Mouse (Mus musculus) frontal cortex, postnatal 36 days (tissue): ENCODE results near the gene Tmem262.
A peak's percentile ranks its signal among the peaks of the same experiment; 100 is the strongest.

Source experiments
- DNase-seq, 2 experiments: peaks; one replicate each; pipeline ENCODE4 v3.0.0; 2022; ENCODE audit warnings: low spot score in 2 of 2

Tmem262 gene

DNA sequence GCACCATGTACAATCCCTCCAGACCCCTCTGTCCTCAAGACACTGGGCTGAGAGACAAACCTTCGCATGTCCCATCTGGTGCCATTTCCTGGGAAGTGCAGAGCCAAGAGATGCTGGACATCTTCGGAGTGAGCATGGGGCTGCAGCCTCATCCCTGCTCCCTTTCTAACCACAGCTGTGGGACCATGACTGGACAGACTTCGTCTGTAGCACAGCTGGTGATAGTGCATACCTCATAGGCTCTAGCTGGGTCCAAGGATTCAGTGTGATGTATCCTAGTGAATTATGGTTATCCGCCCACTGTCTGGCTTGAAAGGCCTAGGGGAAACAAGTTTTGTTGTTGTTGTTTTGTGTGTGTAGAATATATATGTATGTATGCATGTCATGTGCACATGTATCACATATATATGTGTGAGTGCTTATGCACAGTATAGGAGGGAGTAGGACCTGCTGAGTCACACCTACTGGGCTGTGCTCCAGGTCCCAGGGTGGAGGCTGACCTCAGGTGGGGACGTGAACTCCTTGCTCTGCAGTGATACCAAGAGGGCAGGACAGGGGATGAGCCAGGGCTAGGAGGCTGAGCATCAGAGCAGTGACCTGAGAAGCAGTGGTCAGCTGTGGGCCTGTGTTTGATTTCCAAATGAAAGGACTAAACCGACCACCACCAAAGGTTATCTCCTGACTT is 22.5 kb downstream of the Tmem262 start:
- no peak for DNase-seq

DNA sequence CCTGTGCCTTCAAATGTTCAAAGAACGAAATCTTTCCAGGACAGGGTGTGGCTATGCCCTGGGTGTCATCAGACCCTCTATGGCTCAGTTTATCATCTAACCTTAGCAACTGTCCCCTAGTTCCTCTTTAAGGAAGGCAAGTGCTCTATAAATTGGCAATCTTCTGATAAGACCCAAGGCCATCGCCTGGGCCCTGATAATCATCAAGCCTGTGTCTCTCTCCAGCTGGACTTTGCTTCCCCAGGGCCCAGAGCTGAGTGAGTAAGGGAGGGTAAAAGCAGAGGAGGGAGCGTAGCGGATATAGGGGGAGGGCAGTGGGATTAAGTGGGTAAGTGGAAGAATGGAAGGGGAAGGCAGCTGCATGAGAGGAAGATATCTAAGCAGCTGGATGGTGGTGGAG is 24.6 kb downstream of the Tmem262 start:
- no peak for DNase-seq

DNA sequence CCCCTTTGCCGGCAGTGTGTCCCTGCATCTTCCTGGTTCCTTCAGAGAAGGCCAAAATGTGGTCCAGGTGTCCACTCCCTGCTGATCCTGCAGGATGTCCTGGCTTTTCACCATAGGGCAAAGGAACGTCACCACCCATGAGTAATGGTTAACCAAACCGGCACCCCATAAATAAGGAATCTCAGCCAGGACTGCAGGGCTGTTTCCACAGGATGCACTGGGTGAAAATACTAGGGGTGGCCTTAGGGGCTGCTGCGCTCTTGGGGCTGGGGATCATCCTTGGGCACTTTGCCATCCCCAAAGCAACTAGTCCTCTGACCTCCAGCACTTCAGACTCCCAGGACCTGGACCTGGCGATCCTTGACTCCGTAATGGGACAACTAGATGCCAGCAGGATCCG is 25.8 kb downstream of the Tmem262 start, which contains the start of gene Naaladl1:
Naaladl1 (plus strand) TSS at position 197 of the 400 bp plus-strand sequence.
- DNase-seq: no peak

DNA sequence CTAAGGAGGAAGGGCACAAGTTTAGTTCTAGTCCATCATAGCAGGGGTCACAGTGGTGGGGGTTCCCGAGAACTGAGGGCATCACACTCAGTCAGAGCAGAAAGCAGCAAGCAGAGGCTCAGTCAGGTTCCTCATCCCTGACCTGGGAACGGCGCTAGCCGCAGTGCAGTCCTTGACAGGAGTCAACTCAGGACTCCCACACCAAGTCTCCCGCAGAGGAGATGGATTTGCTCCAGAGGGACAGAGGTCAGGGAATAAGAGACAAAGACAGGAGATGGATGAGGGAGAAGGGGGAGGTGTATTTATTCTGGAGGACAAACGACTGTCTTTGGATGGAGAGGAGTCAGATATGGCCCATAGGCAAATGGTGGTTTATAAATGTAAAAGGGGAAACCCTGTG is 33.3 kb downstream of the Tmem262 start:
- DNase-seq: no peak

DNA sequence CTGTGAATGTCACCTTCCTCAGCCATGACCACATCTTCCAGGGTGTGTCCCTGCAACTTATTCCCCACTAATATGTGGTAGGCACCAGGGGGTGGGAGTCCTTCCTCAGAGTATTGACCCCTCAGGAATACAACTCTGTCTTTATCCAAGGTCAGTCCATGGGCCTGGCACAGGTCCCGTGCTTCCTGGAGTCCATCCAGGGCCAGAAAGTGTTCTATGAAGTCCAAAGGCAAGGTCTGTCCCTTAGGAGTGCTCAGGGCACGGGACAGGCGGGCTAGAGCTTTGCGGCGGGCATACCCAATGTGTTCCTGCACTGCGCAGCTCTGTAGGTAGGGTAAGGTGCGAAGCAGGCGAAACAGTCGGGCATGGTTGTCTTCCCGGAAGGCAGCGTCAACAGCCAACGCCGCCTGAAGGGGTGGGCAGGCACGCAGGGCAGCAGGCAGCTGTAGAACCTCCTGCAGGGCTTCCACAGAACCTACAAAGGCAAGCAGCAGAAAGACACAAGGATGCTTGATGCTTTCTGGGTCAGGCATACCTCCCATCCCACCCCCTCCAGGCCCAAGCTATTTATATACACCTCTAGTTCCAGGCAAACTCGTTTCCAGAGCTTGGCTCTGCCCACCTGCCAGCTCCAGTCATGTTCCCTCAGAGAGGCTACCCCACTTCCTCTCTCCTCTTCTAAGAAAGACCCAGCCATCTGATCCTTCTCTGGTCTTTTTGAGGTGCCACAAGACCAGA is 36.4 kb downstream of the Tmem262 start:
- DNase-seq: no peak

DNA sequence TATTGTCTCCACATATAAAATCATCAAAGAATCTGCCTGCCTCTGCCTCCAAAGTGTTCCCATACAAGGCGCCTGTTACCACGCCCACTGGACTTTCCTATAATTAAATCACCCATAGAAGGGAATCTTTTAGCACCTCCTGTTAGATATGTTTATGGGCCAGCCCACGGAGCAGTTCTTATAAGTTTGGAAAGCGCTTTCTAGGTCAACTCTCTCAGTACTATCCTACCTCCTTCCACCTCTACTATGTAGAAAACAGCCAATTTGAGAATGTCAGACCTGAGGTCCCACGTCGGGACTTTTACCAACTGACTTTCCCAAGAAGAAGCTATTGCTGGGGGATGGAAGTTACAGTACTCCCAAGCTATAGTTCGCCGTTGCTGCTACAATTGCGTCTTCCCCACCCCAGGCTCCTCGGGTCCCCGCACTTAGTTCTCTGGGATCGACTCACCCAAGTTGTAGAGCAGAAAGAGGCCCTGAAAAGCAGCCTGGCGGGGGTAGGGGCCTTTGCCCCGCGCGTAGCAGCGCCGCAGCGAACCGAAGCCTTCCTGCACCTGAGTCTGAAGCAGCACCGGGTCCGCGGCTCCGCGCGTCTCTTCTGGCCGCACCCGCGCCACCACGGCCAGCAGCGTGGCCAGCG is 37.6 kb downstream of the Tmem262 start:
- peak in 1 of 2 experiments; percentile 27 for DNase-seq

DNA sequence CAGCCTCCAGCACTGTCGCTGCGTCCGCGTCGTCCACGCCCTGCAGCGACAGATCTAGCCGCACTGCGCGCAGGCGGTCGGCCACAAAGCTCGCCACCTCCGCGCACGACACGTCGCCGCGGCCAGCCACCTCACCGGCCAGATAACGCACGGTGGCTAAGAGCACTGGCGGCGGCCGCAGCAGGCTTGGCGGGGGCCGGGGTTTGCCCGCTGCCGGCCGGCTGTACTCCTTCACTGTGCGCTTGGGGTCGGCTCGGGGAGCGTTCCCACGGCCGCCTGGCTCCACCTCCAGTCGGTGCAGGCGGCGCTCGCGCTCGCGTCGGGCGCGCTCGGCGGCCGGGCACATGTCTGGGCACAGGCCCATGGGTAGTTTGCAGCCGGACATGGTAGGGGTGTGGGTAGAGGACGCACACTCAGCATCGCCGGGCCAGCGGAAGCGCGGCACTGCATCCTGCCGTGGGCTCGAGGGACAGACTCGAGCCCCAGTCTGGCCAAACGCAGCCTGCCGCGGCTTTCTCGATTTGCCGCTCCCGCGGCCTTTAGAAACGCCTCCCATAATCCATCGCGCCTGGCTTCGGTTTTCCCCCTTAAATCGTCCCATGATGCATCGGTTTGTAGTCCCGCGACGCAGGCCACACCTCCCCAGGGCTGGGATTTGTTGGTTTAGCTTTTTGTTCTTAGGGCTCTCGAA is 38.3 kb downstream of the Tmem262 start, which contains the start of gene Sac3d1:
Sac3d1 (minus strand) TSS at position 665 of the 691 bp plus-strand sequence.
- peak; percentile 90 to 93 for DNase-seq

DNA sequence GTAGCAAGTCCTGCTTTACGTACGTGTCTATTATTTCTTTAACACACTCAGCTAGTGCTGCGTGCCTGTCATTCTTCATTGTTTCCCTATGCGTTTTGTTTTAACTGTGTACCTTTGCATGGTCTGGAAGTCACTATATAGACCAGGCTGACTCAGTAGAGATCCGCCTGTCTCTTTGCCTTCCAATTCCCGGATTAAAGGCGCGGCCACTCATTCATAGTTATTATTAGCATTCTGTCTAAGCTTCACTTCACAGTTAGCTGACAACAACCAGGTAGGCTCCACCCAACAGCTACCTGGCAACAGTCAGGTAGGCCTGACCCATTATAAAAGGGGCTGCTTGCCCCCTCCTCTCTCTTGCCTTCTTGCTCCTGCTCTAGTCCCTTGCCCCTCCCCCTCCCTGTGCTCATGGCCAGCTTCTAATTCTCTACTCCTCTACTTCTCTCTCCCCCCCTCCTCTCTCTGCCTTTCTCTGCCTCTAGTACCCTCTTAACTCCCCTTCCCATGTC is 38.9 kb downstream of the Tmem262 start:
- no peak for DNase-seq

DNA sequence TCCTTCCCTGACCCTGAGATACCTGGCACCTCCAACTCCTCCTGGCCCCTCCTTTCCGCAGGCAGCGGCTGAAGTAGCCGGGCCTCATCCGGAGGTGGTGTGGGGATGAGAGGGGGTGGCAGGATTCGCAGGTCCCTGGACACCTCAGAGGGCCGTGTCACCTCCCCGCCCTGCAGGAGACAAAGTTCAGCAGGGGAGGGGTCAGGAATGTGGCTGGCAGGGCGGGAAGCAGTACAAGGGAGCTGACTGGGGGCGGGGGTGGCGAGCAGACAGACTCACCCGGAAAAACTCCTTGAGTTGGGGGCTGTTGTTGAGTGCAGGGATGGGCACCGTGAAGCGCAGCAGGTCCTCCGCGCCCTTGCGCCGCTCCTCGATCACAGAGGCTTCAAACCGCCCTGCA is 41.9 kb downstream of the Tmem262 start:
- DNase-seq: no peak

DNA sequence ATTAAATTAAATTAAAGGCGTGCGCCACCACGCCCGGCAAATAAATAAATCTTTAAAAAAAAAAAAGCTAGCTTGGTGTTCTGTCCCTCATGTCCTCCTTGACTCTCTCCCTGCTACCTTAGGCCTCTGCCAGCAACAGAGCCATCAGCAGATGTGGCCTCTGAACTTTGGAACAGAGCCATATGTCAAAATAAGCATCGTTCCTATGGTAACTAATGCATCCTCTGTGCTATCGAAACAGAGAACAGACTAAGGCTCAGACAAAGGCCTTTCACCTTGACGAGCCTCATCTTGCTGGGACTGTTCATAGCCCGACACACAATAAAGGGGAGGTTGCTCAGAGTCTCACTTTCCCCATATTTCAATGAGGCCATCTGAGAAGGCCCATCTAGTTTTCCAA is 43.5 kb downstream of the Tmem262 start:
- no peak for DNase-seq

DNA sequence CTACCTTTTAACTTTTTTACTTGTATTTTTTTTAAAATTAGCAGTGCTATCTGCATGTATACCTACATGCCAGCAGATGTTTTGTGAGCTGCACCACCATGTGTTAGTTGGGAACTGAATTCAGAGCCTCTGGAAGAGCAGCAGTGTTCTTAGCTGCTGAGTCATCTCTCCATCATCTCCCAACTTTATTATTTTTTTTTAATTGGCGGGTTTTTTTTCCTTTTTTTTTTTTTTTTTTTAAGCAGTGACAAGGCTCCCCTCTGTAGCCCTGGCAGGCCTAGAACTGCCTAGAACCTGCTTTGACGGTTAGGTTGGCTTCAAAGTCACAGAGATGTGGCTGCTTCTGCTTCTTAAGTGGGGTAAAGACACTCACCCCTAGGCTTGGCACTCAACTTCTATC is 45.1 kb downstream of the Tmem262 start:
- no peak for DNase-seq

DNA sequence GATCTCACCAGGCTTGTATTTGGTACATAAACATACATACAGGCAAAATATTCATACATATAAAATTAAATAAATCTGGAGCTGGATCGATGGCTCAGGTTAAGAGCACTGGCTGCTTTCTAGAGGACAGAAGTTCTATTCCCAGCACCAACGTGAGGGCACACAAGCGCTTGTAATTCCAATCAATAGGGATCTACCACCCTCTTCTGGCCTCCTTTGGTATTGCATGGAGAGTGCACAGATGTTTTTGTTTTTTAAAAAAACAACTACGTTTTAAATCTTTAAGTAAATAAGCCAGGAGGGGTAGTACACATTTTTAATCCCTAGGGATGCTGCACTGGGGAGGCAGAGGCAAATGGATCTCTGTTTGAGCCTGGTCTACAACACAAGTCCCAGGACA is 46.5 kb downstream of the Tmem262 start:
- DNase-seq: no peak

DNA sequence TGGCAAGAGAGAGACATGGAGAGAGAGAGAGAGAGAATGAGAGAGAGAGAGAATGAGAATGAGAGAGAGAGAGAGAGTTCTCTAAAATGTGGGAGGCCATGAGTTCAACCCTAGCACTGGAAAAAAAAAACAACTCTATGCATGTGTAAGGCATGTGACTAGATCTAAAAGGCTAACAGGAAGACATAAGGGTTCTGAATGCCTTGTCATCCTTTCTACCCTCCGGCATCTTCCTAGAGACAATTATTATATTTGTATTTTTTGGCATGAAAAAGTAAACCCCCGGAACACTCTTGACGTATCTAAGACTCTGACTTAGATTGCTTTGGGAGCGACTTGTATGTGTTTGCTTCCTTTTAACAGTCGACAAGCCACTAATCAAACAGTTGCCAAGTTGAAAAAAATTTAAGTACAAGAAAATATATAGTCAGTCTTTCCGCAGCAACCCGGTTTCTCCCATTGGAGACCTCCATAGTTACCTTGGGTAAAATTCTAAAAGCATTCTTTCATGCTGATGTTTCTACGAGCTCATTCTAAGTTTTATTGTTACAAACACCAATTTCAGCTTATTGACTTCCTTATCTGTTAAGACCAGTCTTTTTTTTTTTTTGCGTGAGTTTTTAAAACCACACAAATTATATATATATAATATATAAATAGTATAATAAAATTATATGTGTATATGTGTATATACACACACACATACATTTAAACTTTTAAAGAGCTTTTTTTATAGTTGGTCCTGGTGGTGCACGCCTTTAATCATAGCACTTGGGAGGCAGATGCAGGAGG is 47.2 kb downstream of the Tmem262 start:
- no peak for DNase-seq

DNA sequence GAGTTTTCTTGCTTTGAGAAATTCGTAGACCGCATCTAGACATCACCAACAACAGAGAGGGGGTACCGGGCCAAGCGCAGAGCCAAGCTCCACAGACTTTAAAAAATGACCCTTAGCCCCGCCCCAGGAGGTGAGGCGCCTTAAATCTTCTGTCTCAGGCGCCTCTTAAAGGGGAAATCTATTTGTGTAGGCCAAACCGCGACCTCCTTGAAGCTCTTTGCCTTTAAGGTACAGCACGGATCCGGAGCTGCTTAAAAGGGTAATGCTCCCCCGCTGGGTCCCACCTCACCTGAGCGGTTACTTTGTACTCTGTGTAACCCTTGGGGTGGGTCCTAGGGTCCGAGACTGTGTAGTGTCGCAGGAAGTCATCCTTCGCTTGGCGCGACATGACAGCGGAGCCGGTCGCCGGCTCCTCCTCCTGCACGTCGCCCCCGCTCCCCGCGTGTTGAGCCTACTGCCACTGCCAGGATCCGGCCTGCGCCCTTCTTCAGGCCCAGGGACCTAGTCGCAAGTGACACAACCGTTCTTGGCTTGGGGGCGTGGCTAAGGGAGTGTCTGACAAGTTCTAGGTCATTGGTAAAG is 48.0 kb downstream of the Tmem262 start, which contains the start of gene Snx15:
Snx15 (minus strand) TSS at position 545 of the 582 bp plus-strand sequence.
- DNase-seq: peak; percentile 96 to 97
